Mouse (Mus musculus): Measurements from ENCODE around the gene Ripply1.

DNA sequence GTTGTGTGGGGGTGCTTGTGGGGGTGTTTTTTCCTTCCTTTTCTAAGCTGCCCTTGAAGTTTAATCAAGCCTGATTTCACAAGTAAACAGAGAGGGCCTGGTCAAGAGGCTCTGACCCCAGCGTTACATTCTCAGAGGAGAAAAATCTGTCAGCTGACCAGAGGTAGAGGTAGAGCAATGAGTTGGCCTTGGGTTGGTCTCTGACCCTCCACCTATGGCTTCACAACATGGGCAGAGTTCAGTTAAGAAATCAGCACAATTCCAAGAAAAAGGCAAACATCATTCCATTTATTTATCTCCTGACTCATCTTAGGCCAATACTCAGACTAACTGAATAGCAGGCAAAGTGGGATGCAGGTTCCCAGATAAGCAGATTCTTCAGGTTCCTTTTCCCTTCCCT lies 3.3 kb downstream of the Ripply1 start:
- TF ChIP-seq CTCF (IDR thresholded peaks at IDR 0.05; ENCODE audit: low read depth) (no peak), EP300 (IDR thresholded peaks at IDR 0.05; ENCODE audit: low read depth) (no peak)

All from liver, embryonic 14.5 days (tissue).